Mouse (Mus musculus) kidney, embryonic 16.5 days (tissue): ENCODE measurements around the gene Gm21987. TPM values are rescaled to one million over a fixed set of nuclear protein-coding genes. Genes with fewer than 3 reads are reported as not detected.

ENCODE experiments used
- ATAC-seq: fragments of 200-750 bp; cut with Nextera tagmentation; 2 replicates; pipeline ENCODE4 v1.8.0; 2017; ENCODE audit warnings: moderate TSS enrichment; ENCODE audit not compliant: low FRiP score, low TSS enrichment
- H3K27ac ChIP-seq: fragments of 300-500 bp; sonication (generic); 2 replicates; pipeline ENCODE4 v1.5.1; 2014; ENCODE audit warnings: low read length
- H3K27me3 ChIP-seq: fragments of 300-500 bp; sonication (generic); 2 replicates; pipeline ENCODE4 v1.6.1; 2014; ENCODE audit warnings: low read length, control low read depth, mixed read lengths; ENCODE audit not compliant: insufficient read depth
- H3K36me3 ChIP-seq: fragments of 300-500 bp; sonication (generic); 2 replicates; pipeline ENCODE4 v1.6.1; 2014; ENCODE audit warnings: low read length, control low read depth, mixed read lengths; ENCODE audit not compliant: insufficient read depth
- H3K4me1 ChIP-seq: fragments of 300-500 bp; sonication (generic); 2 replicates; pipeline ENCODE4 v1.6.1; 2014; ENCODE audit warnings: low read length, control low read depth, mixed read lengths; ENCODE audit not compliant: insufficient read depth
- H3K4me2 ChIP-seq: fragments of 300-500 bp; sonication (generic); replicated peaks from 2 replicates; pipeline ENCODE4 v1.6.1; 2014; ENCODE audit warnings: low read depth, low read length
- H3K4me3 ChIP-seq: fragments of 300-500 bp; sonication (generic); 2 replicates; pipeline ENCODE4 v1.5.1; 2014; ENCODE audit warnings: mild to moderate bottlenecking, low read length
- H3K9ac ChIP-seq: fragments of 300-500 bp; sonication (generic); replicated peaks from 2 replicates; pipeline ENCODE4 v1.6.1; 2014; ENCODE audit warnings: low read length
- H3K9me3 ChIP-seq: fragments of 300-500 bp; sonication (generic); 2 replicates; pipeline ENCODE4 v1.6.1; 2016; ENCODE audit warnings: low read length, control low read depth
- WGBS: fragments of 180-500 bp; shearing (Covaris S2); extraction: QIAGEN DNeasy Blood & Tissue Kit; methylation state at CpG from one replicate; pipeline ENCODE4 v1.1.7; 2014; 5-methylcytosine and 5-hydroxymethylcytosine counted together
- polyA plus RNA-seq: library from polyadenylated mRNA; unstranded; fragments of >200 nt; fragmentation: Nextera tagmentation; extraction: Ambion mirVana; gene quantifications from 2 replicates; pipeline ENCODE4 v1.2.1, GENCODE M21; 2015

The Gm21987 gene
- polyA plus RNA-seq, 1 experiment from 2014 or later: not detected

DNA sequence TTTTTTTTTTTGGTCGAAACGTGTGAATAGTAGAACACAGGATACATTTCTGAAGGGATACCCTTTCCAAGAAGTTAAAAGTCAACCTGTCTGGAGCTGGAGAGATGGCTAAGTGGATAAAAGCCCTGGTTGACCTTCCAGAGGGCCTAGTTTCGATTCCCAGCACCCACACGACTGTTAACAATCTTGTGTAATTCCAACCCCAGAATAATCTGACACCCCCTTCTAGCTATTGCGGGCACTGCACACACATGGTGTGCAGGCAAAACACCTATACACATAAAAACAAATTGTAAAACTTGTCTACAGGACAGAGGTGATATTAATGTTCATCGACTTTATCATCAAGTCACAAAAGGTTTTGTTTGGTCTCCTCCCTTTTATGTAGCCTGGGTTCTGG, 748 bp downstream of the Gm21987 start:
- no peak for ATAC-seq
- Histone ChIP-seq H3K4me3 (peak overlapping the region; percentile 92), H3K4me1 (peaks cover 9% of the 10 kb centered on the region), H3K27me3 (no peaks in the 10 kb centered on the region), H3K9me3 (no peaks in the 10 kb centered on the region), H3K36me3 (peaks cover 29% of the 10 kb centered on the region), H3K27ac (no peak overlapping the region), H3K9ac (peak overlapping the region; percentile 97), H3K4me2 (peak overlapping the region; percentile 65)
- 59% methylated on average over 6 of the region's 6 CpGs for WGBS

DNA sequence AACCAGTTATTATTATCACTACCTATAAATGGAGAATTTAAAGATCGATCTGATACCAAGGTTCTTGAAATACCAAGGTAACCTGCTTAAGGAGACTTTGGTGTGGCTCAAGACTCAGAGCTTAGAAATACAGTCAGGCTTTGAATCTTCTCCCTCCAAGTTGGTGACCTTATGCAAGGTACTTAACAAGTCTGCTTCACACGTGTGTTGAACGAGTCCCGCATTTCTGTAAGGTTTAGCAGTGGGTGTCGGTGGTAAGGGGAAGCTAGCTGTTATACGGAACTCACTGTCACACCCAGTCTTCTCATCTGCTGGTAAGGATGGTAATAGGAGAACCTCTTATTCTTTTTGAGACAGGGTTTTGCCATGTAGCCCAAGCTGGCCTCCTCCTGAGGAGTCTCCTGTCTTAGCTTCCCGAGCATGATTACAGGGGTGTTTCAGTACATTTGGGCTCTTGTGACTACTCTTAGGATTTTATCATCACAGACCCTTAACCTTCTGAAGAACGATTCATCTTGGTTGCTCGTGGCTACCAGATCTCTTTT, 1.4 kb downstream of the Gm21987 start:
- Histone ChIP-seq H3K9me3 (no peaks in the 10 kb centered on the region), H3K9ac (no peak overlapping the region), H3K4me3 (no peak overlapping the region), H3K4me2 (no peak overlapping the region), H3K36me3 (peaks cover 29% of the 10 kb centered on the region), H3K27ac (no peak overlapping the region), H3K27me3 (no peaks in the 10 kb centered on the region), H3K4me1 (peaks cover 9% of the 10 kb centered on the region)
- 89% methylated on average over 9 of the region's 9 CpGs for WGBS
- ATAC-seq: no peak

DNA sequence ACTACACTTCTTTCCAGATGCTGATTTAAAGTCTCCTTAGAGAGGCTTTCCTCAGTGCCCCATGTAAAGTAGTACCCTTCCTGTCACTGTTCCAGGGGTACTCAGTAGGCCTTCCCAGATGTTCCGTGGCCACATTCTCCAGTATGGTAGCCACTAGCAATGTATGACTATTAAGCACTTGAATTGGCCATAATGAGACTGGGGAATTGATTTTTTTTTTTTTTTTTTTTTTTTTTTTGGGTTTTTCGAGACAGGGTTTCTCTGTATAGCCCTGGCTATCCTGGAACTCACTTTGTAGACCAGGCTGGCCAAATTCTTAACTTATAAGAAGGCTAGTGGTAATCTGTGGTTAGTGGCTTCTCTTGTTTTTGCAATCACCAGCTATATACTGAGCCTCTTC, 3.0 kb downstream of the Gm21987 start:
- Histone ChIP-seq H3K36me3 (peaks cover 31% of the 10 kb centered on the region), H3K4me1 (peaks cover 9% of the 10 kb centered on the region), H3K9me3 (no peaks in the 10 kb centered on the region), H3K27ac (no peak overlapping the region), H3K4me3 (no peak overlapping the region), H3K27me3 (no peaks in the 10 kb centered on the region), H3K4me2 (no peak overlapping the region), H3K9ac (no peak overlapping the region)
- WGBS: 94% methylated on average over 2 of the region's 2 CpGs
- no peak for ATAC-seq

DNA sequence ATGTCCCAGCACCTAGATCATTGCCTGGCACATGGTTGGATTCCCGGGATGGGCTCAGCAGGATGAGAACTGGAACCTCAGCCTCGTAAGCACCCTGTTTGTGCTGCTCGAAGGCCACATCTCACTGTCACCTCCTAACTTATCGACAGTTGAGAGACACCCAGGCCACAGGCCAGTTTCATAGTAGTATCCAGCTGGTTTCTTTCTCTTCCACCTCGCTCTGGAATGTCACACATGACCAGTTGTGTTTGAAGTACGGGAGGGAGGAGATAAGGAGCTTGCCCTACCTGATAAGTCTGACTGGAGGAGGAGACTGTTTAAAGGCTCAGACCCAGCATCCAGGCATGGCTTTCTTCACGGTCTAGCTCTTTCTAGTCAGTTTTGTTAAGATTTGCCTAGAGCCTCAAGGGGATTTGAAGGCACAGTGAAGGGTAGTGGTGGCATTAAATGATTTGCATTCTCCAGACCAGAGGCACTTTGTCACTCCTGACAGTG, 3.6 kb downstream of the Gm21987 start:
- no peak overlapping the region for H3K9ac ChIP-seq
- no peak for ATAC-seq
- H3K4me3 ChIP-seq: no peak overlapping the region
- peaks cover 9% of the 10 kb centered on the region for H3K4me1 ChIP-seq
- H3K27ac ChIP-seq: no peak overlapping the region
- peaks cover 31% of the 10 kb centered on the region for H3K36me3 ChIP-seq
- 58% methylated on average over 7 of the region's 7 CpGs for WGBS
- no peaks in the 10 kb centered on the region for H3K9me3 ChIP-seq
- no peaks in the 10 kb centered on the region for H3K27me3 ChIP-seq
- no peak overlapping the region for H3K4me2 ChIP-seq

DNA sequence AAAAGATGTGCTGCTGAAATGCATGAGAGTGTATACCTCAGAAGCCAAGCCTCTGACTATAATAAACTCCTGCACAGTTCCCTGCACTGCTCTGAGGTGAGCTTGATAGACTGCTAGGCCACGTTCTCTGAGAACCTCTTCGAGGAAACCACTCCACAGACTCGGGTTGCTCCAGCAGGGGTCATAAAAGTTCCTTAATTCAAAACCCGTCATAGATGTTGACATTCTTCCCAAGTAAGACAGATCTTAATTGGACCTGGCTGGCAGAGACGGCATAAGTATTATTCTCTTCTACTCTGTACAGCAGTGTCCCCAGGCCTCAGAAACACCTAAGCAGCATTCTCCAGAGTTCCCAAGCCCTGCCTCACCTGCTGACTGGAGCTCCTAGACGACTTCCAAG, 4.1 kb downstream of the Gm21987 start:
- H3K4me2 ChIP-seq: no peak overlapping the region
- WGBS: 66% methylated on average over 6 of the region's 6 CpGs
- no peak overlapping the region for H3K4me3 ChIP-seq
- no peaks in the 10 kb centered on the region for H3K27me3 ChIP-seq
- H3K9me3 ChIP-seq: no peaks in the 10 kb centered on the region
- no peak overlapping the region for H3K27ac ChIP-seq
- H3K4me1 ChIP-seq: peaks cover 9% of the 10 kb centered on the region
- peaks cover 31% of the 10 kb centered on the region for H3K36me3 ChIP-seq
- no peak overlapping the region for H3K9ac ChIP-seq
- no peak for ATAC-seq

DNA sequence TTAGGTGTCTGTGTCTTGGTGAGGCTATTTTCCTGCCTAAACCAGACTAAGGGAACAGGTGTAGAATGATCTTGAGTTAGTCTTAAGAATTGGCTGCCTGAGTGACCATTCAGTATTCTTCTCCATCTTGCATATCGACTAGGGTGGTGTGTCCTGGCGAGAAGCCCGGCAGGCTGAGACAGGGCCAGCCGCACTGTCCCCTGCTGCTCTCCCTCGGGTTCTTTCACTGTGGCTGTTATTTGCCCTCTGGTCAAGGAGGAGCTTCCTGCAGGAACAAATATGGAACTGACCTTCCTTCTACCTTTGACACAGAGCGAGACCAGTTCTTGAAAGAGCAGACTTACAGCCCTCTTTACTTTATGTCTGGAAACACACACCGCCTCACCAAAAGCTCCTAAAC, 5.2 kb downstream of the Gm21987 start:
- H3K36me3 ChIP-seq: peaks cover 33% of the 10 kb centered on the region
- no peaks in the 10 kb centered on the region for H3K9me3 ChIP-seq
- H3K4me2 ChIP-seq: no peak overlapping the region
- no peaks in the 10 kb centered on the region for H3K27me3 ChIP-seq
- H3K4me1 ChIP-seq: peaks cover 9% of the 10 kb centered on the region
- no peak for ATAC-seq
- H3K27ac ChIP-seq: no peak overlapping the region
- H3K9ac ChIP-seq: no peak overlapping the region
- no peak overlapping the region for H3K4me3 ChIP-seq
- WGBS: 78% methylated on average over 7 of the region's 7 CpGs

DNA sequence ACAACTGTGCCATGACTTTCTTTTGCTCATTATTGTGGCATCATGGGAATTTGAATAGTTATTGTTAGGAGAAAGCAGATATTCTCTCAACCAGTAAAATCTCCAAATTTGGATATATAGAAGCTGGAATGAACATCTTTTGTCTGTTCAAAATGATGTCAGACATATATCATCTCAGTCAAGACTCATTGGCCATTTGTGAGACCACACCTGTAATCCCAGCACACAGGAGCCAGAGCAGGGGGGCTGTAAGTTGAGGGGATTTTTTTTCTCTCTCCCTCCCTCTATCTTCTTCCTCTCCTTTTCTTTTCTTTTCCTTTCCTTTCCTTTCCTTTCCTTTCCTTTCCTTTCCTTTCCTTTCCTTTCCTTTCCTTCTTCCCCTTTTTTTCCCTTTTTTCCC, 6.0 kb downstream of the Gm21987 start:
- no peak overlapping the region for H3K9ac ChIP-seq
- no peak for ATAC-seq
- H3K4me1 ChIP-seq: peaks cover 5% of the 10 kb centered on the region
- H3K36me3 ChIP-seq: peaks cover 34% of the 10 kb centered on the region
- no peaks in the 10 kb centered on the region for H3K27me3 ChIP-seq
- no peak overlapping the region for H3K4me2 ChIP-seq
- no peak overlapping the region for H3K4me3 ChIP-seq
- H3K27ac ChIP-seq: no peak overlapping the region
- no peaks in the 10 kb centered on the region for H3K9me3 ChIP-seq

DNA sequence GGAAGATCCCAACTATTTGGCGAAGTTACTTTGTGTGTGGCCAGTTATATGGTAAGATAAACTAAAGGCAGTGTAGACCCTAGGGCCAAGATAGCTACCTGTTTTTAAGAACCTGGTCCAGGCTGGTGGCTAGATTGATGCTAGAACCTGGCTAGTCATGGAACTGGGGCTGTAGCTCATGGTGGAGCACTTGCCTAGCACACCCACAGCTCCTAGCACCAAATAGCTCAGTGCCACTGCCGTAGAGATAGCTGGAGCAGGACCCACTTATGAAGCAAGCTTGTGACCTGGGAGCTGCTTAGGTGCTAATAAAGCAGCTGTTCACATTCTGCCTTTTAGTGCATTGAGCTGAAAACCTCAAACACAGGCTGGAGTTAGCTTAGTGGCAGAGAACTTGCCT, 6.8 kb downstream of the Gm21987 start:
- Histone ChIP-seq H3K27me3 (no peaks in the 10 kb centered on the region), H3K4me2 (no peak overlapping the region), H3K9ac (no peak overlapping the region), H3K27ac (no peak overlapping the region), H3K4me3 (no peak overlapping the region), H3K36me3 (peaks cover 37% of the 10 kb centered on the region), H3K4me1 (no peaks in the 10 kb centered on the region), H3K9me3 (no peaks in the 10 kb centered on the region)
- ATAC-seq: no peak
- WGBS: 84% methylated on average over 2 of the region's 2 CpGs

DNA sequence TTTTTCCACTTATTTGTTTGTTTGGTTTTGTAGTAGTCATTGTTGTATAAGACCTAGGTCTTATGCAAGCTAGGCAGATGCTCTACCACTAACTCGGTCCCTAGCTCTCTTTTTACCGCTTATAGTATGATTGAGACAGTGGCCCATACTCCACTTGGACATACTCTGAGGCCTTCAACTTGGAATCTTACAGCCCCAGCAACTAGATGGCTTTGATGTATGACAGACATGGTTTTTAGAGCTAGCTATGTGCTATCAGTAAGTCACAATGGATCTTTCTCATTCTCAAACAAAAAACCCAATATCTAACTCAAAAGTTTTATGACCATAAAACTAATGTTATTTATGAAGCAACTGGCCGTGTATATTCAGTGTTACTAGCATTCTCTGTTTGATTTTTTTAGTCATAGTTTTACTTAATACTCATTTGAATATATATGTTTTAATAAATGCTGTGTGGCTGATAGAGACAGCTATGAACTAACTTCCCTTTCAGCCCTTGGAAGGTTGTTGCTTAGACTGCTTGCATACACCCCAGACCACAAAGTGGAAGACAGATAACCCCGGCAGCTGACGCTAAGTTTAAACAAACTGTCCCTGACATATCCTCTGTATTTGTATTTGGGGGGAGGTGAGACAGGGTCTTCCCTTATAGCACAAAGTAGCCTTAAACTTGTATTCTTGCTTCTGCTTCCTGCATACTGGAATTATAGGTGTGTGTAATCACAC, 7.5 kb downstream of the Gm21987 start:
- Histone ChIP-seq H3K4me3 (no peak overlapping the region), H3K27ac (no peak overlapping the region)
- 82% methylated on average over 5 of the region's 5 CpGs for WGBS

DNA sequence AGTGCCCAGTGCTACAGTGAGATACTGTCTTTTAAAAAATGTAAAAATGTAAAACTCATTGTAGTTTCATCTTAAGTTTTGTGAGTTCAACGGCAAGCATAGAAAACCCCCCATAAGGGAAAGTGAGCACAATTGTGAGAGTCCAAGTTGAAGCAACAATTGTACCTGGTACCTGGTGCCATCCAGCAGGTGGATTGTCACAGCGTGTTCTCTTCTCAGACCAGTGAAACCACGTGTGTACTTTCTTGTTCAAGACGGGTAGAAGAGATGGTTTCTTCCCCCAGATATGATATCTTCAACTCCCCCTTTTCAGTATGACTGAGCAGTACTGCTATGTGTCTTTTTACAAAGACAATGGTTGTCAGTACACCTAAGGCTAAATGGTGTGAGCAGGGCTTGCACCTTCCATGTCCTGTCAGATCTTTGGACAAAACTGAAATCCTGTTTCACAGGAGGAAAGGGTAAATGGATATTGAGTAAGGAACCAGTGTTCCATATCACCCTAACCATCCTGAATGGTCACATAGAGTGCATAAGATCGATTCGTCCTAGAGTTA, 11.5 kb downstream of the Gm21987 start:
- Histone ChIP-seq H3K4me3 (no peak overlapping the region), H3K9me3 (no peaks in the 10 kb centered on the region), H3K27me3 (no peaks in the 10 kb centered on the region), H3K4me2 (no peak overlapping the region), H3K27ac (no peak overlapping the region), H3K36me3 (peaks cover 8% of the 10 kb centered on the region; the same call in 1 of the 2 replicates), H3K9ac (no peak overlapping the region), H3K4me1 (no peaks in the 10 kb centered on the region)
- ATAC-seq: no peak
- WGBS: 93% methylated on average over 6 of the region's 6 CpGs

More for the DNA sequence above, 7.5 kb downstream of the Gm21987 start:
- Histone ChIP-seq H3K4me2 (no peak overlapping the region), H3K4me1 (no peaks in the 10 kb centered on the region), H3K36me3 (peaks cover 33% of the 10 kb centered on the region), H3K9me3 (no peaks in the 10 kb centered on the region), H3K27me3 (no peaks in the 10 kb centered on the region), H3K9ac (no peak overlapping the region)
- ATAC-seq: no peak
